Mouse (Mus musculus) heart, embryonic 13.5 days (tissue): ENCODE data around the gene Nodal. TPM values are rescaled to one million over a fixed set of nuclear protein-coding genes. Genes with fewer than 3 reads are reported as not detected.

Experiments
- ATAC-seq: fragments of 200-750 bp; cut with Nextera tagmentation; 2 replicates; pipeline ENCODE4 v1.8.0; 2017; ENCODE audit warnings: moderate TSS enrichment; ENCODE audit not compliant: insufficient number of reproducible peaks, low FRiP score, low TSS enrichment; ENCODE audit errors: extremely low read depth
- H3K27ac ChIP-seq: fragments of 300-500 bp; sonication (generic); replicated peaks from 2 replicates; pipeline ENCODE4 v1.5.1; 2015; ENCODE audit warnings: moderate library complexity, mild to moderate bottlenecking, inconsistent platforms
- H3K27me3 ChIP-seq: fragments of 300-500 bp; sonication (generic); replicated peaks from 2 replicates; pipeline ENCODE4 v1.6.1; 2015; ENCODE audit warnings: mild to moderate bottlenecking, inconsistent platforms
- H3K36me3 ChIP-seq: fragments of 300-500 bp; sonication (generic); 2 replicates; pipeline ENCODE4 v1.6.1; 2015; ENCODE audit warnings: mild to moderate bottlenecking, inconsistent platforms
- H3K4me1 ChIP-seq: fragments of 300-500 bp; sonication (generic); 2 replicates; pipeline ENCODE4 v1.6.1; 2015; ENCODE audit warnings: inconsistent platforms
- H3K4me2 ChIP-seq: fragments of 300-500 bp; sonication (generic); 2 replicates; pipeline ENCODE4 v1.6.1; 2015; ENCODE audit warnings: inconsistent platforms, mild to moderate bottlenecking, moderate library complexity
- H3K4me3 ChIP-seq: fragments of 300-500 bp; sonication (generic); 2 replicates; pipeline ENCODE4 v1.5.1; 2015; ENCODE audit warnings: moderate library complexity, mild to moderate bottlenecking, inconsistent platforms
- H3K9ac ChIP-seq: fragments of 300-500 bp; sonication (generic); 2 replicates; pipeline ENCODE4 v1.6.1; 2015; ENCODE audit warnings: inconsistent platforms, mild to moderate bottlenecking, moderate library complexity
- H3K9me3 ChIP-seq: fragments of 300-500 bp; sonication (generic); 2 replicates; pipeline ENCODE4 v1.6.1; 2016; ENCODE audit warnings: inconsistent platforms
- WGBS: fragments of 180-500 bp; shearing (Covaris S2); methylation state at CpG from one replicate; pipeline ENCODE4 v1.1.7; 2015; ENCODE audit warnings: mixed read lengths; 5-methylcytosine and 5-hydroxymethylcytosine counted together
- polyA plus RNA-seq: library from polyadenylated mRNA; unstranded; fragments of >200 nt; fragmentation: Nextera tagmentation; extraction: Ambion mirVana; gene quantifications from 2 replicates; pipeline ENCODE4 v1.2.1, GENCODE M21; 2015

The Nodal gene
- polyA plus RNA-seq, 1 experiment from 2014 or later, result not detected

- no peak for ATAC-seq
- no peak overlapping the region for H3K4me3 ChIP-seq
- H3K27ac ChIP-seq, result no peak overlapping the region
- no peak overlapping the region for H3K4me2 ChIP-seq
- peaks cover 17% of the 10 kb centered on the region for H3K27me3 ChIP-seq
- H3K9ac ChIP-seq, result no peak overlapping the region
- WGBS, result 48% methylated on average over 3 of the region's 3 CpGs
- H3K9me3 ChIP-seq, result no peaks in the 10 kb centered on the region
- H3K36me3 ChIP-seq, result no peaks in the 10 kb centered on the region
- H3K4me1 ChIP-seq, result peaks cover 10% of the 10 kb centered on the region
Measured at GRCm38 (mm10) chr10:61398125-61398524, 19.6 kb upstream of the Nodal start.

- peaks cover 8% of the 10 kb centered on the region for H3K4me1 ChIP-seq
- no peaks in the 10 kb centered on the region for H3K36me3 ChIP-seq
- no peak overlapping the region for H3K27ac ChIP-seq
- no peak overlapping the region for H3K4me2 ChIP-seq
- ATAC-seq, result peak; percentile 52; the same call in 1 of the 2 replicates
- 22% methylated on average over 12 of the region's 13 CpGs for WGBS
- peaks cover 17% of the 10 kb centered on the region for H3K27me3 ChIP-seq
- no peaks in the 10 kb centered on the region for H3K9me3 ChIP-seq
- no peak overlapping the region for H3K9ac ChIP-seq
- H3K4me3 ChIP-seq, result no peak overlapping the region
Measured at GRCm38 (mm10) chr10:61399156-61399734, 18.5 kb upstream of the Nodal start.

GRCm38 (mm10) chr10:61400407-61400806 is 17.4 kb upstream of the Nodal start:
- no peaks in the 10 kb centered on the region for H3K4me1 ChIP-seq
- no peaks in the 10 kb centered on the region for H3K36me3 ChIP-seq
- no peak overlapping the region for H3K9ac ChIP-seq
- peaks cover 22% of the 10 kb centered on the region for H3K27me3 ChIP-seq
- H3K9me3 ChIP-seq, result no peaks in the 10 kb centered on the region
- no peak overlapping the region for H3K27ac ChIP-seq
- WGBS, result 87% methylated on average over 5 of the region's 5 CpGs
- no peak overlapping the region for H3K4me2 ChIP-seq
- H3K4me3 ChIP-seq, result no peak overlapping the region
- no peak for ATAC-seq

- WGBS, result 76% methylated on average over 5 of the region's 5 CpGs
- Histone ChIP-seq H3K9me3 (no peaks in the 10 kb centered on the region), H3K4me2 (no peak overlapping the region), H3K9ac (no peak overlapping the region), H3K4me3 (no peak overlapping the region), H3K27me3 (peaks cover 42% of the 10 kb centered on the region), H3K4me1 (no peaks in the 10 kb centered on the region), H3K27ac (no peak overlapping the region), H3K36me3 (no peaks in the 10 kb centered on the region)
- no peak for ATAC-seq
Measured at GRCm38 (mm10) chr10:61402480-61402879, 15.3 kb upstream of the Nodal start.

- 79% methylated on average over 2 of the region's 2 CpGs for WGBS
- Histone ChIP-seq H3K4me2 (no peak overlapping the region), H3K9me3 (no peaks in the 10 kb centered on the region), H3K27me3 (peaks cover 46% of the 10 kb centered on the region), H3K27ac (no peak overlapping the region), H3K36me3 (no peaks in the 10 kb centered on the region), H3K4me3 (no peak overlapping the region), H3K4me1 (no peaks in the 10 kb centered on the region), H3K9ac (no peak overlapping the region)
- no peak for ATAC-seq
Measured at GRCm38 (mm10) chr10:61402911-61403310, 14.9 kb upstream of the Nodal start.

- H3K4me2 ChIP-seq, result peak overlapping the region; percentile 24
- WGBS, result 14% methylated on average over 10 of the region's 10 CpGs
- H3K9me3 ChIP-seq, result no peaks in the 10 kb centered on the region
- H3K27ac ChIP-seq, result no peak overlapping the region
- H3K4me1 ChIP-seq, result no peaks in the 10 kb centered on the region
- peaks cover 49% of the 10 kb centered on the region for H3K27me3 ChIP-seq
- H3K9ac ChIP-seq, result no peak overlapping the region
- no peak overlapping the region for H3K4me3 ChIP-seq
- ATAC-seq, result no peak
- no peaks in the 10 kb centered on the region for H3K36me3 ChIP-seq
Measured at GRCm38 (mm10) chr10:61405958-61406357, 11.8 kb upstream of the Nodal start.

- 9% methylated on average over 4 of the region's 4 CpGs for WGBS
- peaks cover 44% of the 10 kb centered on the region for H3K27me3 ChIP-seq
- no peak for ATAC-seq
Measured at GRCm38 (mm10) chr10:61409776-61410175, 8.0 kb upstream of the Nodal start.

GRCm38 (mm10) chr10:61410193-61410592 is 7.6 kb upstream of the Nodal start:
- Histone ChIP-seq H3K4me2 (no peak overlapping the region), H3K27ac (no peak overlapping the region), H3K9me3 (no peaks in the 10 kb centered on the region), H3K4me1 (peaks cover 11% of the 10 kb centered on the region), H3K4me3 (no peak overlapping the region), H3K36me3 (no peaks in the 10 kb centered on the region), H3K9ac (no peak overlapping the region), H3K27me3 (peaks cover 43% of the 10 kb centered on the region)
- 29% methylated on average over 9 of the region's 9 CpGs for WGBS
- ATAC-seq, result no peak

More at GRCm38 (mm10) chr10:61409776-61410175, 8.0 kb upstream of the Nodal start:
- H3K36me3 ChIP-seq, result no peaks in the 10 kb centered on the region
- peaks cover 11% of the 10 kb centered on the region for H3K4me1 ChIP-seq
- no peaks in the 10 kb centered on the region for H3K9me3 ChIP-seq
- H3K4me3 ChIP-seq, result no peak overlapping the region
- no peak overlapping the region for H3K9ac ChIP-seq
- no peak overlapping the region for H3K27ac ChIP-seq
- no peak overlapping the region for H3K4me2 ChIP-seq

- H3K4me2 ChIP-seq, result peak overlapping the region; percentile 53
- H3K27me3 ChIP-seq, result peaks cover 46% of the 10 kb centered on the region
- WGBS, result 18% methylated on average over 21 of the region's 21 CpGs
- peak overlapping the region; percentile 59; the same call in 1 of the 2 replicates for H3K9ac ChIP-seq
- no peak overlapping the region for H3K4me3 ChIP-seq
- H3K27ac ChIP-seq, result no peak overlapping the region; the same call in 1 of the 2 replicates
- H3K36me3 ChIP-seq, result no peaks in the 10 kb centered on the region
- H3K4me1 ChIP-seq, result peaks cover 14% of the 10 kb centered on the region
- ATAC-seq, result no peak
- H3K9me3 ChIP-seq, result no peaks in the 10 kb centered on the region
Measured at GRCm38 (mm10) chr10:61412910-61413625, 4.7 kb upstream of the Nodal start.

GRCm38 (mm10) chr10:61415240-61415639 is 2.5 kb upstream of the Nodal start:
- Histone ChIP-seq H3K4me2 (no peak overlapping the region), H3K27me3 (peaks cover 55% of the 10 kb centered on the region), H3K4me3 (no peak overlapping the region), H3K36me3 (no peaks in the 10 kb centered on the region), H3K9me3 (no peaks in the 10 kb centered on the region), H3K4me1 (peaks cover 26% of the 10 kb centered on the region), H3K27ac (no peak overlapping the region), H3K9ac (no peak overlapping the region)
- WGBS, result 61% methylated on average over 3 of the region's 3 CpGs
- no peak for ATAC-seq

- H3K27ac ChIP-seq, result no peak overlapping the region
- no peak overlapping the region for H3K4me2 ChIP-seq
- H3K27me3 ChIP-seq, result peaks cover 60% of the 10 kb centered on the region
- no peak for ATAC-seq
- no peak overlapping the region for H3K9ac ChIP-seq
- no peaks in the 10 kb centered on the region for H3K36me3 ChIP-seq
- H3K4me3 ChIP-seq, result no peak overlapping the region
- peaks cover 26% of the 10 kb centered on the region for H3K4me1 ChIP-seq
- no peaks in the 10 kb centered on the region for H3K9me3 ChIP-seq
- WGBS, result 28% methylated on average over 8 of the region's 8 CpGs
Measured at GRCm38 (mm10) chr10:61415890-61416289, 1.9 kb upstream of the Nodal start.

GRCm38 (mm10) chr10:61416561-61416960 is 1.2 kb upstream of the Nodal start:
- H3K27ac ChIP-seq, result no peak overlapping the region
- H3K9ac ChIP-seq, result no peak overlapping the region
- no peaks in the 10 kb centered on the region for H3K9me3 ChIP-seq
- 44% methylated on average over 7 of the region's 7 CpGs for WGBS
- no peak overlapping the region for H3K4me3 ChIP-seq
- no peak for ATAC-seq
- no peaks in the 10 kb centered on the region for H3K36me3 ChIP-seq
- H3K4me1 ChIP-seq, result peaks cover 26% of the 10 kb centered on the region
- peaks cover 60% of the 10 kb centered on the region for H3K27me3 ChIP-seq
- no peak overlapping the region for H3K4me2 ChIP-seq
